Mouse (Mus musculus) Patski (cell line): ENCODE measurements around the gene Txndc12. TPM values are rescaled to one million over a fixed set of nuclear protein-coding genes. Genes with fewer than 3 reads are reported as not detected.

Experiments
- ATAC-seq: fragments of 100-300 bp; one replicate; pipeline ENCODE4 v1.8.0; 2021
- CTCF ChIA-PET: fragments of 350-600 bp; sonication (Branson Sonifier 250); formaldehyde crosslinking; loops from one replicate; lab custom pipeline; 2022; ENCODE audit warnings: inconsistent platforms; lab: Charles Lee
- POLR2A ChIA-PET: fragments of 350-600 bp; sonication (Branson Sonifier 250); formaldehyde crosslinking; loops from one replicate; lab custom pipeline; 2022; ENCODE audit warnings: antibody characterized with exemption, inconsistent platforms; lab: Charles Lee
- DNase-seq: peaks from one replicate; pipeline ENCODE4 v3.0.0-alpha.2; 2011; ENCODE audit warnings: low read depth, low spot score
- H3K27me3 ChIP-seq: fragments of 371-371 bp; one replicate; pipeline ENCODE4 v1.5.1; 2021
- CTCF ChIP-seq: fragments of 100-300 bp; IDR thresholded peaks from one replicate; pipeline ENCODE4 v1.5.1; 2021
- in situ Hi-C: fragments of 300-500 bp; cut with MboI; formaldehyde crosslinking; loops from 3 replicates; pipeline ENCODE4 v1.11.1; 2018; ENCODE audit warnings: low pct_unique_long_range_greater_than_20kb, mixed read lengths
- polyA plus RNA-seq: library from polyadenylated mRNA; unstranded; gene quantifications from one replicate; pipeline ENCODE4 v1.2.3, GENCODE M21; 2021

Txndc12 gene
- polyA plus RNA-seq, 1 experiment from 2014 or later = 80.4 TPM

- CTCF ChIA-PET = interaction anchor here (0.9 to 1.3 kb wide), 2 partner anchors 10 to 18 kb away, joined by 3 read pairs; no protein-coding TSS in a partner anchor
- no peaks in the 10 kb centered on the region for H3K27me3 ChIP-seq
- in situ Hi-C loops = no loop called here
- DNase-seq = no peak
- no peak for ATAC-seq
- TF ChIP-seq CTCF = no peak
- POLR2A ChIA-PET = no interaction called here
Measured at GRCm38 (mm10) chr4:108887456-108887855, 53.1 kb downstream of the Txndc12 start.

GRCm38 (mm10) chr4:108890876-108891275, 56.5 kb downstream of the Txndc12 start:
- ATAC-seq (no peak), DNase-seq (no peak)
- in situ Hi-C loops = no loop called here
- no peak for TF ChIP-seq CTCF
- CTCF ChIA-PET = no interaction called here
- no peaks in the 10 kb centered on the region for H3K27me3 ChIP-seq
- POLR2A ChIA-PET = no interaction called here

DNA sequence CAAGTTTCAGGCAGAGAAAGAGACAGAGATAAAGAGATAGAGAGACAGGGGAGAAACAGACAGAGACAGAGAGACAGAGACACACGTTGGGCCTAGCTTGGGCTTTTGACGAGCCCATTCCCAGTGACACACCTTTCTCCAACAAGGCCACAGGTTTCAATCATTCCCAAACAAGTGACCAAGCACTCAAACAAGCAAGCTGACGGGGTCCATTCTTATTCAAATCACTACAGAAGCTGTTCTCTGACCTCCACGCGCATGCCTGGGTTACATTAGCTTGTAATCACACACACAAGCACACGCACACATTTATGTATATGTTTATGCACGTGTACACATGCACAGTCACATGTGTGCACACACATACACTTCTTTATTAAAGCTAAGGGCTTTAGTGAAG, 66.0 kb downstream of the Txndc12 start:
- DNase-seq = no peak
- ChIA-PET POLR2A (no interaction called here), CTCF (interaction anchor here (1.2 to 1.8 kb wide), 2 partner anchors 11 to 48 kb away, joined by 4 read pairs; no protein-coding TSS in a partner anchor)
- no peaks in the 10 kb centered on the region for H3K27me3 ChIP-seq
- in situ Hi-C loops = no loop called here
- no peak for TF ChIP-seq CTCF
- no peak for ATAC-seq

- in situ Hi-C loops = no loop called here
- no peaks in the 10 kb centered on the region for H3K27me3 ChIP-seq
- ChIA-PET POLR2A (no interaction called here), CTCF (no interaction called here)
- no peak for TF ChIP-seq CTCF
- no peak for ATAC-seq
- DNase-seq = no peak
Measured at GRCm38 (mm10) chr4:108902886-108903285, 68.5 kb downstream of the Txndc12 start.

GRCm38 (mm10) chr4:108903346-108903745, 68.9 kb downstream of the Txndc12 start:
- ChIA-PET CTCF (no interaction called here), POLR2A (no interaction called here)
- DNase-seq (no peak), ATAC-seq (no peak)
- H3K27me3 ChIP-seq = no peaks in the 10 kb centered on the region
- TF ChIP-seq CTCF = no peak
- in situ Hi-C loops = no loop called here

- in situ Hi-C loops = no loop called here
- ChIA-PET CTCF (no interaction called here), POLR2A (no interaction called here)
- no peaks in the 10 kb centered on the region for H3K27me3 ChIP-seq
- TF ChIP-seq CTCF = no peak
- DNase-seq (no peak), ATAC-seq (no peak)
Measured at GRCm38 (mm10) chr4:108904076-108904475, 69.7 kb downstream of the Txndc12 start.

DNA sequence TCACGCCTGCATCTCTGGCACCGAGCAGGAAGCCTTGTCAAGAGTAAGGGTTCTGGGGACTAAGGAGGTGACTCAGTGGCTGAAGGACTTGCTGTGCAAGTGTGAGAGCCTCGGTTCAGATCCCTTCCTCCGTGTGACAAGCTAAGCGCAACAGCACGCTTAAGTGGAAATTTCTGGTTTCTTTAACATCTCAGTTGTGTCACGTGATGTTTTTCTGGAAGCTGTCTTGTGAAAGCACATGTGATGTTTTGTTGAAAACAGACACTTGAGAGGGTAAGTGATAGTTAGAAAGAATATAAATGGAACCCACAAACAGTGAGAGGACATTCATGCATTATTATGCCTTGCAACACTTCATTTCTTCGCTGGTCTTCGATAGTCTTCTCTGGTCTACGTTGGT, 70.4 kb downstream of the Txndc12 start:
- DNase-seq = no peak
- H3K27me3 ChIP-seq = no peaks in the 10 kb centered on the region
- in situ Hi-C loops = no loop called here
- no peak for TF ChIP-seq CTCF
- ChIA-PET POLR2A (no interaction called here), CTCF (no interaction called here)
- no peak for ATAC-seq

- DNase-seq = no peak
Measured at GRCm38 (mm10) chr4:108905859-108906258, 71.5 kb downstream of the Txndc12 start.

DNA sequence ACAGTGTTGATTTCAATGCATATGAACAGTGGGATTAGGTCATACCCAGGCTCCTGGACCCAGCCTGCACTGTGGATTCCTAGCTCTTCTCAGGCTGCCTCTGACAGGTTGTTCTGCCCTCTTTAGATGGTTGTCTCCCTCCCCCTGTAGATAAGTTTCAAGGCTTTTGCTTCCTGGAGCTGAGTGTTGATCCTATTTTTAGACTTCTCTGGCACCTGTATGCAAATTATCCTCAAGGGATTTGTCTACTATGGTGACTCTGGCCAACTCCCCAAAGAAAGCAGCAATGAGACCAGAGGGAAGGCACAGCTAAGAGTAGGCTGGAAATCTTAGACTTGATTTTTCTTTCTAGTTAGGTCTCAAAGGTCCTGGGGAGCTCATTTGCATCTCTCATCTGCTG, 73.1 kb downstream of the Txndc12 start:
- CTCF ChIA-PET = interaction anchor here (0.9 to 1.5 kb wide), 2 partner anchors 9 to 25 kb away, joined by 3 read pairs; no protein-coding TSS in a partner anchor
- no peak for ATAC-seq
- in situ Hi-C loops = no loop called here

More at GRCm38 (mm10) chr4:108905859-108906258, 71.5 kb downstream of the Txndc12 start:
- ChIA-PET CTCF (interaction anchor here (1.1 kb wide), 1 partner anchor 21 kb away, joined by 3 read pairs; no protein-coding TSS in a partner anchor), POLR2A (no interaction called here)
- TF ChIP-seq CTCF = no peak
- in situ Hi-C loops = no loop called here
- peak; percentile 60 for ATAC-seq
- no peaks in the 10 kb centered on the region for H3K27me3 ChIP-seq

DNA sequence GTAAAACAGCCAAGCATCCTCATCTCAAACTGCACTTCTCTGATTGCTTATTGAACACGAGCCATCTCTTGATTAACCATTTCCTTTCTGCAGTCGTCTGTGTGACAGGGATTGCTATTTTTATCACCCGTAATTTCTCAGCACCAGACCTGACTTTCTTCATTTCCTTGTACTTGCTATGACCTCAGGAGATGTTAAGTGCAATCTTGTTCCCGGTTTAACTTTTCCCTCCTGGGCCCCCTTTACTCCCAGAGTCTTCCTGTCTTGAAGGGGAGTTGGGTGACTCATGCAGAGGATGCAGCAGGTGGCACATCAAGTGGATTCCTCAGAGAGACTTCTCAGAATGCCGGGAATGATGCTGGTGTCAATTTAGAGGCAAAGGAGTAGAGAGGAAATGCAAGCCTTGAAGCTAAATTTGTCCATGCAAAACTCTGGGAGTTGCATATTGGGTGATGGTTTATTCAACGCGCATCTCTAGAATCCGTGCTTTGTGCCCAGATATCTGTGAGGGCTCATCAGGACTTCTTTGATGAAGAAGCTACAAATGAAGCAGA, 75.5 kb downstream of the Txndc12 start:
- DNase-seq (no peak), ATAC-seq (no peak)
- in situ Hi-C loops = no loop called here
- TF ChIP-seq CTCF = no peak
- ChIA-PET CTCF (interaction anchor here (1.7 kb wide), 1 partner anchor 10 kb away, joined by 4 read pairs; no protein-coding TSS in a partner anchor), POLR2A (no interaction called here)
- H3K27me3 ChIP-seq = no peaks in the 10 kb centered on the region

More for the DNA sequence above, 73.1 kb downstream of the Txndc12 start:
- no peak for DNase-seq
- H3K27me3 ChIP-seq = no peaks in the 10 kb centered on the region
- no peak for TF ChIP-seq CTCF
- POLR2A ChIA-PET = no interaction called here

Other genes with a start within 250 kb of the Txndc12 start
- gene Cc2d1b, start 214.7 kb upstream of the Txndc12 start, polyA plus RNA-seq = 47.3 TPM
- 0.19 TPM for gene 3110021N24Rik, start 115.0 kb upstream of the Txndc12 start, polyA plus RNA-seq
- 17.6 TPM for gene Zfyve9, start 53.8 kb upstream of the Txndc12 start, polyA plus RNA-seq
- gene Btf3l4, start 987 bp upstream of the Txndc12 start, polyA plus RNA-seq = 95.5 TPM
- 14.4 TPM for gene Kti12, start 13.2 kb downstream of the Txndc12 start, polyA plus RNA-seq
- 0.53 TPM for gene A730015C16Rik, start 14.0 kb downstream of the Txndc12 start, polyA plus RNA-seq
- gene Rab3b, start 44.5 kb downstream of the Txndc12 start, polyA plus RNA-seq = 0.13 TPM
- gene Nrd1, start 166.1 kb downstream of the Txndc12 start, polyA plus RNA-seq = 84.6 TPM